Mouse (Mus musculus): ENCODE measurements around the gene Col26a1. TPM values are rescaled to one million over a fixed set of nuclear protein-coding genes. Genes with fewer than 3 reads are reported as not detected.
A peak's percentile ranks its signal among the peaks of the same experiment; 100 is the strongest.

Gene Col26a1
- polyA plus RNA-seq, 1 experiment from 2014 or later = 30.2 TPM

GRCm38 (mm10) chr5:136907587-136907986, 24.6 kb upstream of the Col26a1 start:
- Histone ChIP-seq H3K4me3 (peak overlapping the region; percentile 64), H3K27ac (peak overlapping the region; percentile 74), H3K27me3 (no peaks in the 10 kb centered on the region), H3K4me2 (peak overlapping the region; percentile 72), H3K9ac (peak overlapping the region; percentile 62; the same call in 1 of the 2 replicates), H3K4me1 (replicated peaks) (peaks cover 21% of the 10 kb centered on the region), H3K9me3 (no peaks in the 10 kb centered on the region), H3K36me3 (peaks cover 22% of the 10 kb centered on the region)
- ATAC-seq (ENCODE audit: low FRiP score) = peak; percentile 58
- 44% methylated on average over 9 of the region's 9 CpGs for WGBS

- ATAC-seq (ENCODE audit: low FRiP score) = no peak
- no peak overlapping the region for H3K9ac ChIP-seq
- H3K4me3 ChIP-seq = no peak overlapping the region
- H3K27ac ChIP-seq = no peak overlapping the region
- H3K9me3 ChIP-seq = no peaks in the 10 kb centered on the region
- no peak overlapping the region for H3K4me2 ChIP-seq
- peaks cover 21% of the 10 kb centered on the region for H3K4me1 ChIP-seq (replicated peaks)
- H3K36me3 ChIP-seq = 0 out of 2 replicates have a peak, but pooled peaks cover 3% of the 10 kb centered on the region
- H3K27me3 ChIP-seq = no peaks in the 10 kb centered on the region
- WGBS = 56% methylated on average over 7 of the region's 7 CpGs
Observed at GRCm38 (mm10) chr5:136905630-136906029, 22.6 kb upstream of the Col26a1 start.

GRCm38 (mm10) chr5:136904621-136905020, 21.6 kb upstream of the Col26a1 start:
- Histone ChIP-seq H3K27ac (no peak overlapping the region), H3K9me3 (no peaks in the 10 kb centered on the region), H3K4me1 (replicated peaks) (peaks cover 17% of the 10 kb centered on the region), H3K4me2 (no peak overlapping the region), H3K36me3 (no peaks in the 10 kb centered on the region), H3K27me3 (no peaks in the 10 kb centered on the region), H3K4me3 (no peak overlapping the region), H3K9ac (no peak overlapping the region)
- 68% methylated on average over 3 of the region's 3 CpGs for WGBS
- no peak for ATAC-seq (ENCODE audit: low FRiP score)

- H3K27ac ChIP-seq = no peak overlapping the region
- H3K4me1 ChIP-seq (replicated peaks) = no peaks in the 10 kb centered on the region
- H3K4me3 ChIP-seq = no peak overlapping the region
- H3K9ac ChIP-seq = no peak overlapping the region
- H3K27me3 ChIP-seq = no peaks in the 10 kb centered on the region
- no peaks in the 10 kb centered on the region for H3K36me3 ChIP-seq
- no peak overlapping the region for H3K4me2 ChIP-seq
- H3K9me3 ChIP-seq = no peaks in the 10 kb centered on the region
- WGBS = 65% methylated on average over 10 of the region's 10 CpGs
- no peak for ATAC-seq (ENCODE audit: low FRiP score)
Observed at GRCm38 (mm10) chr5:136895529-136895963, 12.5 kb upstream of the Col26a1 start.

GRCm38 (mm10) chr5:136894840-136895528, 12.0 kb upstream of the Col26a1 start:
- no peaks in the 10 kb centered on the region for H3K36me3 ChIP-seq
- H3K9me3 ChIP-seq = no peaks in the 10 kb centered on the region
- H3K4me2 ChIP-seq = no peak overlapping the region
- no peaks in the 10 kb centered on the region for H3K4me1 ChIP-seq (replicated peaks)
- H3K4me3 ChIP-seq = no peak overlapping the region
- no peak for ATAC-seq (ENCODE audit: low FRiP score)
- WGBS = 70% methylated on average over 25 of the region's 25 CpGs
- no peaks in the 10 kb centered on the region for H3K27me3 ChIP-seq
- H3K27ac ChIP-seq = no peak overlapping the region
- H3K9ac ChIP-seq = no peak overlapping the region

GRCm38 (mm10) chr5:136888539-136889355, 5.7 kb upstream of the Col26a1 start:
- no peak overlapping the region for H3K4me2 ChIP-seq
- no peaks in the 10 kb centered on the region for H3K36me3 ChIP-seq
- H3K4me3 ChIP-seq = no peak overlapping the region
- H3K27ac ChIP-seq = peak overlapping the region; percentile 55; the same call in 1 of the 2 replicates
- WGBS = 67% methylated on average over 19 of the region's 19 CpGs
- 0 out of 2 replicates have a peak, but pooled peaks cover 3% of the 10 kb centered on the region for H3K4me1 ChIP-seq (replicated peaks)
- H3K27me3 ChIP-seq = peaks cover 16% of the 10 kb centered on the region
- no peak for ATAC-seq (ENCODE audit: low FRiP score)
- H3K9me3 ChIP-seq = no peaks in the 10 kb centered on the region
- no peak overlapping the region for H3K9ac ChIP-seq

- no peak for ATAC-seq (ENCODE audit: low FRiP score)
- Histone ChIP-seq H3K9ac (no peak overlapping the region), H3K27ac (no peak overlapping the region), H3K36me3 (no peaks in the 10 kb centered on the region), H3K9me3 (no peaks in the 10 kb centered on the region), H3K4me3 (no peak overlapping the region), H3K4me1 (replicated peaks) (peaks cover 11% of the 10 kb centered on the region), H3K4me2 (no peak overlapping the region), H3K27me3 (peaks cover 34% of the 10 kb centered on the region)
- 33% methylated on average over 7 of the region's 7 CpGs for WGBS
Observed at GRCm38 (mm10) chr5:136886957-136887356, 3.9 kb upstream of the Col26a1 start.

GRCm38 (mm10) chr5:136882055-136882787, 788 bp downstream of the Col26a1 start:
- H3K36me3 ChIP-seq = no peaks in the 10 kb centered on the region
- H3K9me3 ChIP-seq = no peaks in the 10 kb centered on the region
- ATAC-seq (ENCODE audit: low FRiP score) = peak; percentile 43; the same call in 1 of the 2 replicates
- under 1% methylated on average over 47 of the region's 47 CpGs for WGBS
- peaks cover 17% of the 10 kb centered on the region for H3K4me1 ChIP-seq (replicated peaks)
- peak overlapping the region; percentile 56 for H3K4me3 ChIP-seq
- H3K27me3 ChIP-seq = peaks cover 42% of the 10 kb centered on the region
- peak overlapping the region; percentile 83 for H3K4me2 ChIP-seq
- 0 out of 2 replicates have a peak overlapping the region, but pooled peaks have one; percentile 52 for H3K27ac ChIP-seq
- H3K9ac ChIP-seq = peak overlapping the region; percentile 76

GRCm38 (mm10) chr5:136881380-136882009, 1.5 kb downstream of the Col26a1 start:
- peaks cover 13% of the 10 kb centered on the region for H3K4me1 ChIP-seq (replicated peaks)
- no peaks in the 10 kb centered on the region for H3K36me3 ChIP-seq
- peak overlapping the region; percentile 83 for H3K4me2 ChIP-seq
- peak overlapping the region; percentile 56 for H3K4me3 ChIP-seq
- no peak overlapping the region for H3K27ac ChIP-seq
- H3K9me3 ChIP-seq = no peaks in the 10 kb centered on the region
- H3K9ac ChIP-seq = peak overlapping the region; percentile 76
- WGBS = 3% methylated on average over 36 of the region's 39 CpGs
- H3K27me3 ChIP-seq = peaks cover 42% of the 10 kb centered on the region
- ATAC-seq (ENCODE audit: low FRiP score) = peak; percentile 65; the same call in 1 of the 2 replicates

GRCm38 (mm10) chr5:136880101-136880500, 2.9 kb downstream of the Col26a1 start:
- Histone ChIP-seq H3K27ac (no peak overlapping the region), H3K9ac (no peak overlapping the region), H3K4me1 (replicated peaks) (peaks cover 13% of the 10 kb centered on the region), H3K27me3 (peaks cover 40% of the 10 kb centered on the region), H3K36me3 (no peaks in the 10 kb centered on the region), H3K4me2 (no peak overlapping the region), H3K4me3 (no peak overlapping the region), H3K9me3 (no peaks in the 10 kb centered on the region)
- ATAC-seq (ENCODE audit: low FRiP score) = no peak
- WGBS = 89% methylated on average over 8 of the region's 8 CpGs

- 83% methylated on average over 10 of the region's 10 CpGs for WGBS
- Histone ChIP-seq H3K9me3 (no peaks in the 10 kb centered on the region), H3K27ac (no peak overlapping the region), H3K9ac (no peak overlapping the region), H3K4me2 (no peak overlapping the region), H3K4me1 (replicated peaks) (peaks cover 4% of the 10 kb centered on the region), H3K4me3 (no peak overlapping the region), H3K36me3 (no peaks in the 10 kb centered on the region), H3K27me3 (no peaks in the 10 kb centered on the region)
- no peak for ATAC-seq (ENCODE audit: low FRiP score)
Observed at GRCm38 (mm10) chr5:136874271-136874670, 8.7 kb downstream of the Col26a1 start.

Measured in hindbrain, embryonic 13.5 days (tissue).